Mouse (Mus musculus): ENCODE results near the gene Olfr198. TPM values are rescaled to one million over a fixed set of nuclear protein-coding genes. Genes with fewer than 3 reads are reported as not detected.
"Not testable (repeated sequence)": the region's sequence is repeated elsewhere in the genome, so short reads cannot be mapped to it uniquely, and the experiment has no call there.

The Olfr198 gene
- polyA plus RNA-seq (2015; fragmentation: Nextera tagmentation; extraction: Ambion mirVana), result not detected in 2 replicates

DNA sequence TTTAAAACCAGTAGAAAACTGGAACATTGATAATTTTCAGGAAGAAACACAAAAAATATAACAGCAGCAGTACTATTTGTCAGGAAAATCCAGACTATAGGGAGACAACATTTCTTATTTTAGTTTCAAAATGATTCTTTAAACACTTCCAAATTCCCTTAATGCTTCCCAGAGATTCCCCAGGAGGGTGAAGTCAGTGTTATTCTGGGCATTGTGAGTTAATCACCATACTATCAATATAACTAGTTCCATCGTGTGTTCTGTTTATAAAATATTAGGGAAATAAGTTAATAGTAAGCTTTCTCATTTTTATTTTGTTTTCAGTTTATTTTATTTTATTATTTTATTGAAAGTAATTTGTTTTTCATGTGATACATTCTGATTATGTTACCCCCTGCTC is at the start of gene Olfr198:
Gene Olfr198, minus strand, starts transcription at position 101 of the 400 bp plus-strand sequence.
- not testable (repeated sequence) for H3K27me3 ChIP-seq; H3K36me3 ChIP-seq; H3K4me3 ChIP-seq; H3K9ac ChIP-seq; H3K4me1 ChIP-seq; H3K9me3 ChIP-seq; H3K27ac ChIP-seq; ATAC-seq (ENCODE audit: insufficient number of reproducible peaks, insufficient read depth, low FRiP score, low TSS enrichment, low read depth); H3K4me2 ChIP-seq
- 68% methylated on average over 1 of the region's 1 CpGs for whole genome bisulfite sequencing

DNA sequence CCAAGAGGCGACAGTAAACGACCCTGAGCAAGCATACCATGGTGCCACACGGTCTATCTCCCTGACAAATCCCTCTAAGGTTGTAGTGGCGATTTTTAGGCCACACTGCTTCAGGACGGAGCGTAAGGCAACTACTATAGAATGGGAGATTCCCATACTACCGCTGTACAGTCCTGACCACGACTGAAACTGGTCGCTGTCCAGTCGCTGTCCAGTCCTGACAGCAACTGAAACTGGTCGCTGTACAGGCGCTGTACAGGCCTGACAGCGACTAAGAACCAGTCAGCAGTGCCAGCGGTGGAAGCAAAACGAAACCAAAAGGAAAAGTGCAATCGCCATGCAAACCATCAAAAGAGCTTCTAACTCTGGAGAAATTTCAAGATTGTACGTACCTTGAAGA is 46.4 kb upstream of the Olfr198 start:
- 86% methylated on average over 17 of the region's 17 CpGs for WGBS
- Histone ChIP-seq H3K4me2 (no peak overlapping the region), H3K4me3 (no peak overlapping the region), H3K4me1 (no peaks in the 10 kb centered on the region), H3K9ac (no peak overlapping the region), H3K27ac (no peak overlapping the region), H3K27me3 (no peaks in the 10 kb centered on the region), H3K36me3 (no peaks in the 10 kb centered on the region), H3K9me3 (peaks cover 6% of the 10 kb centered on the region; the same call in 1 of the 2 replicates)
- ATAC-seq (ENCODE audit: insufficient number of reproducible peaks, insufficient read depth, low FRiP score, low TSS enrichment, low read depth), result no peak

DNA sequence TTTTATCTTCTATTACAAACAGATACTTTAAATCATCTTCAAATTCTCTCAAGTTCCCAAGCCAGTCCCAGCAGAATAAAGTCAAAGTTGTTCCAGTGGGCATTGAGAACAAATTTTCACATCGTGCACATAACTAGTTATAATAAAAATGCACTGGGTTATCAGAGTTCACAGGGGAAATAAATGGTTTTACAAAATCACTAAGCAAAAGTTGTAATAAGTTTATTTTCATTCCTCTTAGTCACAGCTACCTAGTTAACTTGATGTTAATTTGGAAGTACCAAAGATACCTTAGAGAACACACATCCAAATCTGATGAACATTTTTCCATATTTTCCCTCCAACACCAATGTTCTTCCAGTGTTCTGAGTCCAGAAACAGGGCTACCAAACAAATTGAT is 16.3 kb upstream of the Olfr198 start, which contains the start of gene Olfr199:
Gene Olfr199, minus strand, starts transcription at position 101 of the 400 bp plus-strand sequence.
- 76% methylated on average over 1 of the region's 1 CpGs for WGBS
- not testable (repeated sequence) for H3K4me2 ChIP-seq; H3K9me3 ChIP-seq; H3K36me3 ChIP-seq; H3K4me1 ChIP-seq; H3K4me3 ChIP-seq; ATAC-seq (ENCODE audit: insufficient number of reproducible peaks, insufficient read depth, low FRiP score, low TSS enrichment, low read depth); H3K27ac ChIP-seq; H3K27me3 ChIP-seq; H3K9ac ChIP-seq

DNA sequence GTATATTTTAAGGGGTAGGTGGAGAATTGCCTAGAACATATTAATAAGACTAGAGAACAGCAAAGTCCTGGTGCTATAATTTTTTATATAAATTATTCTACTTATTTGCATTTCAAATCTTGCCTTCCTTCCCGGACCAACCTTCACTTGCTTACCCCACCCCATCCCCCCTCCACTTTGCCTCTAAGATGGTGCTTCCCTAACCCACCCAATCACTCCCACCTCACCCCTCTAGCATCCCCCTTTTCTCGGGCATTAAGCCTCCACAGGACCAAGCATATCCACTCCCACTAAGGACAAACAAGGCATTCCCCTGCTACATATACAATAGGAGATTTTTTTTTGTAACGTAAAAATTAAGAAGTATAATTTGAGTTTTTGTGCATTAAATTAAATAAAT is 14.5 kb upstream of the Olfr198 start:
- not testable (repeated sequence) for H3K27me3 ChIP-seq; ATAC-seq (ENCODE audit: insufficient number of reproducible peaks, insufficient read depth, low FRiP score, low TSS enrichment, low read depth); H3K27ac ChIP-seq; H3K4me1 ChIP-seq; H3K9ac ChIP-seq; H3K9me3 ChIP-seq; H3K36me3 ChIP-seq; H3K4me3 ChIP-seq; H3K4me2 ChIP-seq
- 85% methylated on average over 3 of the region's 3 CpGs for WGBS

DNA sequence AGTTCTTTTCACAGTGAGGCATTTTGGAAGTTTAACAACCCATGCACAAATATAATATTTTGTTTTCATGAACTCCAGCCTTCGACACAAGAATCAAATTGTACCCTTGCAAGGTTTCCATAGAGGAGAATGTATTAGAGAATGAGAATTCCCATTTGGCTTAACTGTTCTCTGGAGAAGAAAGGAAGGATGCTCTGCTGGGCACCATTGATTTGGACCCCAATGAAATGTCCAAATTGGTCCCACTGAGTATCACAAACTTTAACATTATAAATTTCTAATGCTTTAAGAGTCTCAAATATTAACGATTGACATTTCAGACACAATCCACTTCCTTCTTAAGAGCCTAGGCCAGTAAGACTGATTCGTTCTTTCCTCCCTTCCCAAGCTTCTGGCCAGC is 33.0 kb downstream of the Olfr198 start, which contains the start of gene Olfr196:
Gene Olfr196, minus strand, starts transcription at position 101 of the 400 bp plus-strand sequence.
- H3K4me1 ChIP-seq, result no peaks in the 10 kb centered on the region
- H3K36me3 ChIP-seq, result no peaks in the 10 kb centered on the region
- H3K27ac ChIP-seq, result no peak within 1 kb of the TSS
- WGBS, result 67% methylated on average over 3 of the region's 3 CpGs
- no peaks in the 10 kb centered on the region for H3K27me3 ChIP-seq
- ATAC-seq (ENCODE audit: insufficient number of reproducible peaks, insufficient read depth, low FRiP score, low TSS enrichment, low read depth), result no peak
- H3K9me3 ChIP-seq, result no peaks in the 10 kb centered on the region
- H3K4me3 ChIP-seq, result no peak within 1 kb of the TSS
- no peak within 1 kb of the TSS for H3K4me2 ChIP-seq
- H3K9ac ChIP-seq, result no peak within 1 kb of the TSS

DNA sequence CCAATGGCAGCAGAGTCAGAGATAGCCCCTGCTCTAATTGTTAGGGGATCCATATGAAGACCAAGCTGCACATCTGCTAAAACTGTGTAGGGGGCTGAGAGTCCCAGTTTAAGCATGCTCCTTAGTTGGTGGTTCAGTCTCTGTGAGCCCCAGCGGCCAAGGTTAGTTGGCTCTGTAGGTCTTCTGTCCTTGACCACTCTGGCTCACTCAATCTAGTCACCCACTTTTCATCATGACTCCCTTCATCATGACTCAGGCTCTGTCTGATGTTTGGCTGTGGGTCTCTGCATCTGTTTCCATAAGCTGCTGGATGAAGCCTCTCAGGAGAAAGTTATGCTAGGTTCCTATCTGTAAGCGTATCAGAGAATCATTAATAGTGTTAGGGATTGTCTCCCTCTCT is 51.3 kb downstream of the Olfr198 start:
- H3K27me3 ChIP-seq, result no peaks in the 10 kb centered on the region
- H3K4me2 ChIP-seq, result no peak overlapping the region
- H3K4me1 ChIP-seq, result no peaks in the 10 kb centered on the region
- no peaks in the 10 kb centered on the region for H3K9me3 ChIP-seq
- no peak overlapping the region for H3K4me3 ChIP-seq
- H3K9ac ChIP-seq, result no peak overlapping the region
- no peaks in the 10 kb centered on the region for H3K36me3 ChIP-seq
- no peak overlapping the region for H3K27ac ChIP-seq
- ATAC-seq (ENCODE audit: insufficient number of reproducible peaks, insufficient read depth, low FRiP score, low TSS enrichment, low read depth), result no peak
- 88% methylated on average over 2 of the region's 2 CpGs for WGBS

Other genes with a start within 250 kb of the Olfr198 start
- not detected in 2 replicates for gene Olfr183, start 208.2 kb downstream of the Olfr198 start, polyA plus RNA-seq (2015; fragmentation: Nextera tagmentation; extraction: Ambion mirVana)
- not detected in 2 replicates for gene Olfr186, start 173.2 kb downstream of the Olfr198 start, polyA plus RNA-seq (2015; fragmentation: Nextera tagmentation; extraction: Ambion mirVana)
- gene Olfr187, start 163.8 kb downstream of the Olfr198 start, polyA plus RNA-seq (2015; fragmentation: Nextera tagmentation; extraction: Ambion mirVana), result not detected in 2 replicates
- gene Olfr190, start 125.5 kb downstream of the Olfr198 start, polyA plus RNA-seq (2015; fragmentation: Nextera tagmentation; extraction: Ambion mirVana), result not detected in 2 replicates
- gene Olfr191, start 113.7 kb downstream of the Olfr198 start, polyA plus RNA-seq (2015; fragmentation: Nextera tagmentation; extraction: Ambion mirVana), result not detected in 2 replicates
- not detected in 2 replicates for gene Olfr193, start 91.7 kb downstream of the Olfr198 start, polyA plus RNA-seq (2015; fragmentation: Nextera tagmentation; extraction: Ambion mirVana)
- gene Olfr194, start 82.5 kb downstream of the Olfr198 start, polyA plus RNA-seq (2015; fragmentation: Nextera tagmentation; extraction: Ambion mirVana), result not detected in 2 replicates
- gene Olfr195, start 56.5 kb downstream of the Olfr198 start, polyA plus RNA-seq (2015; fragmentation: Nextera tagmentation; extraction: Ambion mirVana), result not detected in 2 replicates
- gene Olfr196, start 33.1 kb downstream of the Olfr198 start, polyA plus RNA-seq (2015; fragmentation: Nextera tagmentation; extraction: Ambion mirVana), result not detected in 2 replicates
- not detected in 2 replicates for gene Olfr199, start 16.2 kb upstream of the Olfr198 start, polyA plus RNA-seq (2015; fragmentation: Nextera tagmentation; extraction: Ambion mirVana)
- not detected in 2 replicates for gene Olfr201, start 69.1 kb upstream of the Olfr198 start, polyA plus RNA-seq (2015; fragmentation: Nextera tagmentation; extraction: Ambion mirVana)
- 0.39 TPM in 1 of 2 replicates, not detected in the other for gene Olfr202, start 83.3 kb upstream of the Olfr198 start, polyA plus RNA-seq (2015; fragmentation: Nextera tagmentation; extraction: Ambion mirVana)
- not detected in 2 replicates for gene Olfr203, start 95.3 kb upstream of the Olfr198 start, polyA plus RNA-seq (2015; fragmentation: Nextera tagmentation; extraction: Ambion mirVana)
- gene Olfr204, start 114.7 kb upstream of the Olfr198 start, polyA plus RNA-seq (2015; fragmentation: Nextera tagmentation; extraction: Ambion mirVana), result not detected in 2 replicates
- gene Olfr205, start 127.6 kb upstream of the Olfr198 start, polyA plus RNA-seq (2015; fragmentation: Nextera tagmentation; extraction: Ambion mirVana), result not detected in 2 replicates
- not detected in 2 replicates for gene Olfr206, start 145.7 kb upstream of the Olfr198 start, polyA plus RNA-seq (2015; fragmentation: Nextera tagmentation; extraction: Ambion mirVana)
- gene Olfr209, start 160.5 kb upstream of the Olfr198 start, polyA plus RNA-seq (2015; fragmentation: Nextera tagmentation; extraction: Ambion mirVana), result not detected in 2 replicates
- gene Gabrr3, start 203.8 kb upstream of the Olfr198 start, polyA plus RNA-seq (2015; fragmentation: Nextera tagmentation; extraction: Ambion mirVana), result 0.04 and 0.14 TPM in 2 replicates

Data from embryonic facial prominence, embryonic 13.5 days (tissue).